ENCODE assay signal across 8 mouse cellular contexts in the genomic region with DNA sequence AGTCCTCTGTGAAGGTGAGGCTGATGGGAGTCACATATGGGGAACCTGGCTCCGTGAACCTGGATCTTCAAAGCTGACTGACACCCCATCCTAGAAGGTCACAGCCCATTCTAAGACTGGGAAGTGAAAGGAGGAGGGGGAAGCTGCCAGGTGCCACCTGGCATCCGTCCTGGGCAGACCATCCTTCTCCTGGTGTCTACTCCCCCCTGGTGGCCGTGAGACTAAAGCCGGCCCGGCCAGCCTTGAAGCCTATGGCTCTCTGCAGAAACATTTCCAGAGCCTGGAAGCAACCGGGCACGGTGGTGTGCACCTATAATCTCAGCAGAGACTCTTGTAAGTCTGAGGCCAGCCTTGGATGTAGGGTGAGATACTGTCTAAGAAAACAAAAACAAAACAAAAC. TPM values are rescaled to one million over a fixed set of nuclear protein-coding genes. Genes with fewer than 3 reads are reported as not detected.
DNase-seq lines count a peak whose midpoint lies in the region; ATAC-seq and TF ChIP-seq lines count a peak whose summit lies in the region.
"Had no signal": no experiment of that assay in that cellular context is flagged by ENCODE, and none has a peak within 500 bp of the region (broad histone marks: within the 10 kb centered on the region; RNA-seq: fewer than 3 reads in every experiment).

No protein-coding gene starts in this region.

- no peaks in the 10 kb centered on the region for H3K9me3 ChIP-seq in lung, postnatal 0 days (ENCODE audit: low read length)
- no peaks in the 10 kb centered on the region for H3K9me3 ChIP-seq in embryonic facial prominence, embryonic 12.5 days
- no peaks in the 10 kb centered on the region for H3K9me3 ChIP-seq in midbrain, embryonic 11.5 days (ENCODE audit: control insufficient read depth, low read length)

- DNase-seq in lung, postnatal 0 days (ENCODE audit: low spot score): peak; percentile 40
- DNase-seq in lung, postnatal 36 days: no peak
- DNase-seq in adrenal gland, postnatal 25 days: peak; percentile 59
- DNase-seq in kidney, adult 2 months: peak; percentile 29
- peak; percentile 92 for DNase-seq in midbrain, embryonic 11.5 days (ENCODE audit: low spot score, missing footprints)
- peak; percentile 60 for DNase-seq in thymus, postnatal 0 days (ENCODE audit: low spot score)

- H3K27me3 ChIP-seq in lung, postnatal 0 days (replicated peaks; ENCODE audit: insufficient read depth, low read length): no peaks in the 10 kb centered on the region
- H3K27me3 ChIP-seq in embryonic facial prominence, embryonic 12.5 days: no peaks in the 10 kb centered on the region
- no peaks in the 10 kb centered on the region for H3K27me3 ChIP-seq in kidney, adult 2 months (replicated peaks; ENCODE audit: control insufficient read depth, insufficient read depth, low read length)
- no peaks in the 10 kb centered on the region for H3K27me3 ChIP-seq in midbrain, embryonic 11.5 days (ENCODE audit: control insufficient read depth, insufficient read depth, low read length)

- TF ChIP-seq CTCF in lung, postnatal 0 days (IDR thresholded peaks at IDR 0.05): peak; percentile 68
- peak; percentile 51 for TF ChIP-seq CTCF in kidney, adult 2 months (conservative IDR thresholded peaks at IDR 0.05; ENCODE audit: insufficient read depth, insufficient read length, low read depth, low read length)

- H3K4me1 ChIP-seq in lung, postnatal 0 days (ENCODE audit: insufficient read depth, low read depth, low read length): no peaks in the 10 kb centered on the region
- no peaks in the 10 kb centered on the region for H3K4me1 ChIP-seq in embryonic facial prominence, embryonic 12.5 days
- no peaks in the 10 kb centered on the region for H3K4me1 ChIP-seq in kidney, adult 2 months (ENCODE audit: control insufficient read depth, insufficient read depth, low read length)
- no peaks in the 10 kb centered on the region for H3K4me1 ChIP-seq in midbrain, embryonic 11.5 days (ENCODE audit: control insufficient read depth, insufficient read depth, low read length)

- no peaks in the 10 kb centered on the region for H3K36me3 ChIP-seq in lung, postnatal 0 days (ENCODE audit: insufficient read depth, low read length)
- H3K36me3 ChIP-seq in embryonic facial prominence, embryonic 12.5 days: no peaks in the 10 kb centered on the region
- no peaks in the 10 kb centered on the region for H3K36me3 ChIP-seq in kidney, adult 2 months (ENCODE audit: control insufficient read depth, insufficient read depth, low read length)
- no peaks in the 10 kb centered on the region for H3K36me3 ChIP-seq in midbrain, embryonic 11.5 days (ENCODE audit: control insufficient read depth, insufficient read depth, low read length)

- H3K4me2 ChIP-seq in lung, postnatal 0 days (replicated peaks; ENCODE audit: low read depth, low read length): no peak overlapping the region
- no peak overlapping the region for H3K4me2 ChIP-seq in embryonic facial prominence, embryonic 12.5 days (replicated peaks)
- no peak overlapping the region for H3K4me2 ChIP-seq in midbrain, embryonic 11.5 days

- TF ChIP-seq POLR2A in kidney, adult 2 months (IDR thresholded peaks at IDR 0.05; ENCODE audit: low read depth, low read length): no peak

- ATAC-seq in lung, postnatal 0 days: no peak
- ATAC-seq in embryonic facial prominence, embryonic 12.5 days (ENCODE audit: insufficient number of reproducible peaks, insufficient read depth, low FRiP score, low TSS enrichment): 0 out of 2 replicates have a peak, but pooled peaks have one; percentile 17
- ATAC-seq in midbrain, embryonic 11.5 days (ENCODE audit: low FRiP score): 0 out of 2 replicates have a peak, but pooled peaks have one; percentile 42

- H3K27ac ChIP-seq in lung, postnatal 0 days (ENCODE audit: low read length): no peak overlapping the region
- no peak overlapping the region for H3K27ac ChIP-seq in embryonic facial prominence, embryonic 12.5 days
- H3K27ac ChIP-seq in kidney, adult 2 months (ENCODE audit: insufficient read depth, low read depth, low read length): no peak overlapping the region
- no peak overlapping the region for H3K27ac ChIP-seq in midbrain, embryonic 11.5 days (ENCODE audit: low read depth, low read length)
- H3K27ac ChIP-seq: macrophage had no signal

- no peak overlapping the region for H3K9ac ChIP-seq in lung, postnatal 0 days (replicated peaks; ENCODE audit: low read depth)
- H3K9ac ChIP-seq in embryonic facial prominence, embryonic 12.5 days: no peak overlapping the region
- no peak overlapping the region for H3K9ac ChIP-seq in midbrain, embryonic 11.5 days (ENCODE audit: low read length)

- no peak overlapping the region for H3K4me3 ChIP-seq in lung, postnatal 0 days (ENCODE audit: low read depth, low read length)
- no peak overlapping the region for H3K4me3 ChIP-seq in embryonic facial prominence, embryonic 12.5 days
- no peak overlapping the region for H3K4me3 ChIP-seq in kidney, adult 2 months (ENCODE audit: insufficient read depth, low read depth, low read length)
- H3K4me3 ChIP-seq in midbrain, embryonic 11.5 days (ENCODE audit: low read depth, low read length): no peak overlapping the region

- TF ChIP-seq EP300 in lung, postnatal 0 days (IDR thresholded peaks at IDR 0.05): no peak

- 10% methylated on average over 7 of the region's 7 CpGs for WGBS in lung, postnatal 0 days
- 23% methylated on average over 7 of the region's 7 CpGs for WGBS in embryonic facial prominence, embryonic 12.5 days
- 11% methylated on average over 7 of the region's 7 CpGs for WGBS in kidney, adult 2 months
- 26% methylated on average over 7 of the region's 7 CpGs for WGBS in midbrain, embryonic 11.5 days

RNA-seq across cellular contexts. Expression of gene C1qb, which starts 9.0 kb away (rescaled TPM):
- 46.6 and 55.1 TPM in 2 replicates for polyA plus RNA-seq in lung, postnatal 0 days (2015; fragmentation: Nextera tagmentation; extraction: Ambion mirVana)
- total RNA-seq in adrenal gland, postnatal 25 days (2021): 24.4 and 28.3 TPM in 2 replicates
- polyA plus RNA-seq in embryonic facial prominence, embryonic 12.5 days (2016; fragmentation: Nextera tagmentation; extraction: Ambion mirVana): 28.2 and 29.7 TPM in 2 replicates
- 52.2 and 58.5 TPM in 2 replicates for polyA plus RNA-seq in kidney, adult 2 months (2012; rRNA removed)
- 31.5 and 34.7 TPM in 2 replicates for polyA plus RNA-seq in midbrain, embryonic 11.5 days (2014; fragmentation: Nextera tagmentation; extraction: Ambion mirVana)
- 124 and 132 TPM in 2 replicates for polyA plus RNA-seq in thymus, postnatal 0 days (2015; fragmentation: Nextera tagmentation; extraction: Ambion mirVana)

RNA-seq across cellular contexts. Expression of gene C1qc, which starts 15.9 kb away (rescaled TPM):
- polyA plus RNA-seq in lung, postnatal 0 days (2015; fragmentation: Nextera tagmentation; extraction: Ambion mirVana): 29.3 and 30.9 TPM in 2 replicates
- 18.2 and 22.5 TPM in 2 replicates for total RNA-seq in adrenal gland, postnatal 25 days (2021)
- 16.6 and 19.2 TPM in 2 replicates for polyA plus RNA-seq in embryonic facial prominence, embryonic 12.5 days (2016; fragmentation: Nextera tagmentation; extraction: Ambion mirVana)
- 42.7 and 51.9 TPM in 2 replicates for polyA plus RNA-seq in kidney, adult 2 months (2012; rRNA removed)
- polyA plus RNA-seq in midbrain, embryonic 11.5 days (2014; fragmentation: Nextera tagmentation; extraction: Ambion mirVana): 17.7 and 18.9 TPM in 2 replicates
- 75.3 and 77.9 TPM in 2 replicates for polyA plus RNA-seq in thymus, postnatal 0 days (2015; fragmentation: Nextera tagmentation; extraction: Ambion mirVana)

RNA-seq across cellular contexts. Expression of gene C1qa, which starts 21.6 kb away (rescaled TPM):
- polyA plus RNA-seq in lung, postnatal 0 days (2015; fragmentation: Nextera tagmentation; extraction: Ambion mirVana): 39.4 and 41.2 TPM in 2 replicates
- 21.3 and 28.7 TPM in 2 replicates for total RNA-seq in adrenal gland, postnatal 25 days (2021)
- 16.2 and 17.3 TPM in 2 replicates for polyA plus RNA-seq in embryonic facial prominence, embryonic 12.5 days (2016; fragmentation: Nextera tagmentation; extraction: Ambion mirVana)
- 36.1 and 43.7 TPM in 2 replicates for polyA plus RNA-seq in kidney, adult 2 months (2012; rRNA removed)
- polyA plus RNA-seq in midbrain, embryonic 11.5 days (2014; fragmentation: Nextera tagmentation; extraction: Ambion mirVana): 14.3 and 15.3 TPM in 2 replicates
- polyA plus RNA-seq in thymus, postnatal 0 days (2015; fragmentation: Nextera tagmentation; extraction: Ambion mirVana): 98.7 and 110 TPM in 2 replicates

RNA-seq across cellular contexts. Expression of gene Ephb2, which starts 41.2 kb away (rescaled TPM):
- 0.63 and 0.74 TPM in 2 replicates for polyA plus RNA-seq in lung, postnatal 0 days (2015; fragmentation: Nextera tagmentation; extraction: Ambion mirVana)
- 15.1 and 17.8 TPM in 2 replicates for total RNA-seq in adrenal gland, postnatal 25 days (2021)
- polyA plus RNA-seq in embryonic facial prominence, embryonic 12.5 days (2016; fragmentation: Nextera tagmentation; extraction: Ambion mirVana): 17.1 and 20.7 TPM in 2 replicates
- polyA plus RNA-seq in kidney, adult 2 months (2012; rRNA removed): 10.4 and 19.3 TPM in 2 replicates
- polyA plus RNA-seq in midbrain, embryonic 11.5 days (2014; fragmentation: Nextera tagmentation; extraction: Ambion mirVana): 28.8 and 33.7 TPM in 2 replicates
- 2.6 and 3.3 TPM in 2 replicates for polyA plus RNA-seq in thymus, postnatal 0 days (2015; fragmentation: Nextera tagmentation; extraction: Ambion mirVana)
